Mouse (Mus musculus) megakaryocyte, embryonic 14.5 days (primary cell): ENCODE results near the gene Znrf1. TPM values are rescaled to one million over a fixed set of nuclear protein-coding genes. Genes with fewer than 3 reads are reported as not detected.

Source experiments
- H3K27me3 ChIP-seq: replicated peaks from 2 replicates; pipeline ENCODE3; 2012; ENCODE audit warnings: inconsistent platforms
- H3K36me3 ChIP-seq: replicated peaks from 2 replicates; pipeline ENCODE3; 2012; ENCODE audit warnings: low read length, inconsistent platforms, mixed read lengths
- H3K4me1 ChIP-seq: 2 replicates; pipeline ENCODE4 v1.6.1; 2012; ENCODE audit warnings: inconsistent platforms
- H3K4me3 ChIP-seq: replicated peaks from 2 replicates; pipeline ENCODE3; 2012; ENCODE audit warnings: moderate library complexity, mild to moderate bottlenecking, inconsistent platforms
- H3K9me3 ChIP-seq: 2 replicates; pipeline ENCODE4 v1.6.1; 2012; ENCODE audit warnings: inconsistent platforms
- FLI1 ChIP-seq: IDR thresholded peaks from 2 replicates; pipeline ENCODE4 v1.6.1; 2012; ENCODE audit warnings: low read length, inconsistent platforms, mixed read lengths
- GATA1 ChIP-seq: IDR thresholded peaks from 3 replicates; pipeline ENCODE4 v1.6.1; 2012; ENCODE audit warnings: mixed read lengths, low read length, inconsistent platforms, borderline replicate concordance
- polyA plus RNA-seq: library from polyadenylated mRNA; stranded (reverse); fragments of >175 nt; gene quantifications from 2 replicates; pipeline ENCODE4 v1.2.3, GENCODE M21; 2012; ENCODE audit warnings: low replicate concordance; ENCODE audit not compliant: insufficient read depth

Znrf1 gene
- polyA plus RNA-seq, 1 experiment, result 36.6 TPM

GRCm38 (mm10) chr8:111607414-111607813, 71.5 kb downstream of the Znrf1 start:
- H3K36me3 ChIP-seq, result peaks cover 4% of the 10 kb centered on the region
- TF ChIP-seq FLI1, result no peak
- no peak for TF ChIP-seq GATA1

GRCm38 (mm10) chr8:111613181-111613580, 77.3 kb downstream of the Znrf1 start:
- no peaks in the 10 kb centered on the region for H3K9me3 ChIP-seq
- no peak overlapping the region for H3K4me3 ChIP-seq
- peaks cover 4% of the 10 kb centered on the region for H3K36me3 ChIP-seq
- H3K4me1 ChIP-seq, result peaks cover 9% of the 10 kb centered on the region
- TF ChIP-seq FLI1 (no peak), GATA1 (no peak)
- H3K27me3 ChIP-seq, result peaks cover 76% of the 10 kb centered on the region

More at GRCm38 (mm10) chr8:111607414-111607813, 71.5 kb downstream of the Znrf1 start:
- Histone ChIP-seq H3K9me3 (peaks cover 3% of the 10 kb centered on the region; the same call in 1 of the 2 replicates), H3K4me3 (no peak overlapping the region), H3K27me3 (peaks cover 63% of the 10 kb centered on the region), H3K4me1 (no peaks in the 10 kb centered on the region)

GRCm38 (mm10) chr8:111614786-111615701, 79.1 kb downstream of the Znrf1 start:
- no peak for TF ChIP-seq FLI1
- TF ChIP-seq GATA1, result no peak

GRCm38 (mm10) chr8:111617812-111618211, 81.9 kb downstream of the Znrf1 start:
- Histone ChIP-seq H3K4me1 (peaks cover 30% of the 10 kb centered on the region), H3K27me3 (peaks cover 82% of the 10 kb centered on the region), H3K36me3 (peaks cover 4% of the 10 kb centered on the region), H3K4me3 (no peak overlapping the region), H3K9me3 (no peaks in the 10 kb centered on the region)
- TF ChIP-seq GATA1 (no peak), FLI1 (no peak)

More at GRCm38 (mm10) chr8:111614786-111615701, 79.1 kb downstream of the Znrf1 start:
- peaks cover 4% of the 10 kb centered on the region for H3K36me3 ChIP-seq
- H3K9me3 ChIP-seq, result no peaks in the 10 kb centered on the region
- no peak overlapping the region for H3K4me3 ChIP-seq
- peaks cover 76% of the 10 kb centered on the region for H3K27me3 ChIP-seq
- H3K4me1 ChIP-seq, result peaks cover 21% of the 10 kb centered on the region

GRCm38 (mm10) chr8:111618273-111618672, 82.4 kb downstream of the Znrf1 start:
- peaks cover 4% of the 10 kb centered on the region for H3K36me3 ChIP-seq
- H3K27me3 ChIP-seq, result peaks cover 80% of the 10 kb centered on the region
- no peaks in the 10 kb centered on the region for H3K9me3 ChIP-seq
- TF ChIP-seq GATA1, result no peak
- H3K4me3 ChIP-seq, result no peak overlapping the region
- H3K4me1 ChIP-seq, result peaks cover 26% of the 10 kb centered on the region

GRCm38 (mm10) chr8:111619936-111620335, 84.0 kb downstream of the Znrf1 start:
- Histone ChIP-seq H3K9me3 (no peaks in the 10 kb centered on the region), H3K27me3 (peaks cover 84% of the 10 kb centered on the region), H3K4me1 (peaks cover 38% of the 10 kb centered on the region), H3K36me3 (peaks cover 4% of the 10 kb centered on the region), H3K4me3 (no peak overlapping the region)
- no peak for TF ChIP-seq GATA1
- TF ChIP-seq FLI1, result no peak

- Histone ChIP-seq H3K4me3 (no peak overlapping the region), H3K36me3 (peaks cover 4% of the 10 kb centered on the region), H3K9me3 (no peaks in the 10 kb centered on the region), H3K4me1 (peaks cover 40% of the 10 kb centered on the region), H3K27me3 (peaks cover 77% of the 10 kb centered on the region)
- TF ChIP-seq FLI1 (no peak), GATA1 (no peak)
These were observed 86.2 kb downstream of the Znrf1 start for GRCm38 (mm10) chr8:111622104-111622503.

GRCm38 (mm10) chr8:111622553-111622952, 86.7 kb downstream of the Znrf1 start:
- peaks cover 40% of the 10 kb centered on the region for H3K4me1 ChIP-seq
- peaks cover 78% of the 10 kb centered on the region for H3K27me3 ChIP-seq
- H3K4me3 ChIP-seq, result no peak overlapping the region
- H3K36me3 ChIP-seq, result peaks cover 4% of the 10 kb centered on the region
- H3K9me3 ChIP-seq, result no peaks in the 10 kb centered on the region
- TF ChIP-seq FLI1, result no peak
- no peak for TF ChIP-seq GATA1

GRCm38 (mm10) chr8:111624081-111624852, 88.4 kb downstream of the Znrf1 start:
- TF ChIP-seq GATA1 (no peak), FLI1 (no peak)
- H3K4me3 ChIP-seq, result peak overlapping the region; percentile 77
- H3K27me3 ChIP-seq, result peaks cover 79% of the 10 kb centered on the region
- peaks cover 39% of the 10 kb centered on the region for H3K4me1 ChIP-seq
- peaks cover 4% of the 10 kb centered on the region for H3K36me3 ChIP-seq
- no peaks in the 10 kb centered on the region for H3K9me3 ChIP-seq
